Mouse (Mus musculus): ENCODE measurements around the gene Clint1.

The Clint1 gene

DNA sequence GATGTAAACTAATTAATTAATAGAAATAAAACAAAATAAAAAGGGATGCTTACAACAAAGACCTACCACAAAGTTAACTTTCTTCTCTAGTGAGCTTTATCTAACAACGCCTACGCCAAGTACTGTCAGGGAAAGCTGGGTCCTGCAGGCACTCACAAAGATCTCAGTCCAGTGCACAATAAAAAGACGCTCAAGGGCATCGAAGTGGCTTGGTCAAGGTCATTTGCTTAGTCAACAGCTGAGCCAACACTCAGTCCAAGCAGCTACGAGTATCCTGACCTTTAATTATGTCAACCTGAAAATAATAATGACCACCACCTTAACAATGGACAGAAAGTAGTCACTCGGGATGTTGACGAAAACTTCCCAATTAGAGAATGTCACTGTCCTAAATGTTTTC is 90.4 kb downstream of the Clint1 start:
- DNase-seq, result no peak

DNA sequence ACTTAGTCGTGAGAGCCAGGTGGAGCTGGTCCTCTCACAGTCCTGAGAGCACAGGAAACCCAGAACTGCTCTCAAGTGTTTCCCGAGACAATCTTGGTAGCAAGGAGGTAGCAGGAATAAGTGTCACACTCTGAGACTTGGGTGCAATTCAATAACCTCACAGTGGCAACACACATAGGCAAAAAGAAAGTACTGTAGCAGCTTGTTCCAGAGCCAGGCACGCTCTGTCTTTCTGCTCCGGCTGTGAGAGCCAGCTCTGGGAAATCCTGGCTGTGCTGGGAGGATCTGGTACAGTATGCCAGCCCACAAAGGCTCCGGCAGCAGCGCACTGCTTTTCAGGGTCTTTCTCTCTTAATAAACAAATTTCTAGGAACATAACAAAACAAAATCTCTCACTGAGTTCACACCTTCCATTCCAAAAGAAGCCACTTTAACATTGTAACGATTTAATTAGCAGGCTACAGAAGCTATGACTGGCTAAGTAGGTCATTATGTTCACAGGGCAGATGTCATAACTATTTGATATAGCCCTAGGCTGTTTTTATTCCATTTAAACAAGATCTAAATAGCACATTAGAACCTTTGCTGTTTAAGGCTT is 91.4 kb downstream of the Clint1 start:
- DNase-seq, result no peak

DNA sequence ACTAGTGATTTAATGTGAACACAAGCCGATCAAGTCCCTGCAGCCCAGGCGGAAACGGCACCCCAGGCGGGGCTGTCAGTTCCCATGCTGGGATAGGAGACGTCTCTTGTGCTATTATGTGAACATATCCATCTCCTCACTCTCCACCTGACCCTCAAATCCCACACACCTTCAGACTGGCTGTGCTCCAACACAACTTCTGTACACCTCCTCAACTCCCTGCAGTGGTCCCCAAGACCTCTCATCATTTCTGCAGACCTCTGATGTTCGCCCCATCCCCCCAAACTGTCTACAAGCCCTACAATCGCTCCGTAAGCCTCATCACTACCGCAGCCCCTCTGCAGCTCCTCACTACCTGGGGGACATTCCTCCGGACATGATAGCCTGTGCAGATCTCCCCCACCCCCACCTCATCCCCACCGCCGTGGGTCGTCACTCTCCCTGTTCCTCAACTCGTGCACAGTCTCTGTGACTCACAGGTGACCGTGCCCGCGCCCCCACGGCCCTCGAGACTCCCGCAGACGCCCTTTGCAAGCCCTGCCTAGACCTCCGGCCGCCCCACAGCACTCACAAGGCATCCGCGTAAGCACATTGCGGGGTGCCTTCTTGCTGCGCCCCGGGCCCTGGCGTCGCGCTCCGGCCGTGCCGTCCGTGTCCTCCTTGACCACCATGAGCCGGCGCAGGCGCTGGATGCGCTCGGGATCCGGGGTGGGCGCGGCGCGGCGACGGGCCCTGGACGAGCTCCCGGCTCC is 92.2 kb downstream of the Clint1 start:
- peak; percentile 28 for DNase-seq

DNA sequence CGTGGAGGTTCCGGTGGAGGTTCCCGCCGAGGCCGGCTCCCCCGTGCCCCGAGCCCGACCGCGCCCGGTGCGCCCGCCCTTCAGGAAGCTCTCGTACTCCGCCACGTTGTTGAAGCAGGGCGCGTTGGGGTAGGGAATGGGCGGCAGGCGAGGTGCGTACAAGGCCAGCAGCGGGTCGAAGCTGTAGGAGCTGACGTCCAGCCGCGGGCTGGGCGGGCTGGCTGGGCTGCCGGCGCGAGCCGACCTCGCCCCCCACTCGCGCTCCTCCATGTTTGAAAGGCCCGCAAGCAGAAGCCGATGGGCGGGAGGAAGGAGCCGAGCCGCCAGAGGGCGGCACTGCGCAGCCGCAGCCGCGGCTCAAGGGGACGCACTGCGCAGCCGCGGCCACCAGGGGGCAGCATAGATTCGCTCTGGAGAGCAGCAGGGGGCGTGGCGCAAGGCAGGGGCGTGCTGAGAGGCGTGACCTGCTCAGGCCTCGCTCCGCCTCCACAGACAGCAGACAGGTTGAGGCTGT is 92.8 kb downstream of the Clint1 start, which contains the start of gene Lsm11:
TSS of gene Lsm11 (minus strand) at position 293 of the 514 bp plus-strand sequence.
- DNase-seq, result peak; percentile 99

DNA sequence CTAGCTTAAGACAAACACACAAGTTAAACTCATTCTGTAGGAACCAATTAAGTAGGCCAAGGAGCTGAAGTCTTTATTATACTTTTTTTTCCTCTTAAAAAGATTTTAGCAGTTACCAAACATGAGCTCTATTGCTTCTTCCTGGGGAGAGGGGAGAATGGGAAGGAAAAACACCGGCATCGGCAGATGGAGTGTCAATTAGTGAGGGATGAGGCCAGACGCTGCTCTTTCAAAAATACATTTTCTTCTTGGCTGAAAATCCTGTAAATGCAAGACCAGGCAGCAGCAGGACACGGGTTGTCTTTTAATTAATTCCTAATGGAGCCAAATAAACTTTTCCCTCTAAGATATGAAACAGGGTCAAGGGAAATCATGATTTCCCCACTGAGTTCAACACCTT is 94.9 kb downstream of the Clint1 start:
- no peak for DNase-seq

DNA sequence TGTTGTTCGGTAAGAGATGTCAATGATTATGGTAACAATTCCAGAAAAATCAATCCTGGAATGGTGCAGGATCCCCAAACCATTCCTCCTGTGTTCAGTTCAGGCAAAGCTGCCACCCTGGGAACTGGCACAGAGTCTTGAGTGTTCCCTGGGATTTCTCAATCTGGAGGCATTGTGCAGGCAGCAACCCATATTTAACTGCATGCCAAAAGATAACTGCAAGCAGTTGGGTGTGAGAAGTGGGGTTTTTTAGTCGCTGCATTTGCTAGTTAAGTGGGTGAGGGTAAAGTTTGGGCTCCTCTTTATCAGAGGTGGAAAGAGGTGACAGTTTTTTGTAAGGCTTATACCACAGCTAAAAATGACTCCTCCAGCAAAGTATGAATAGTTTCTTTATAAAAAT is 95.6 kb downstream of the Clint1 start:
- no peak for DNase-seq

DNA sequence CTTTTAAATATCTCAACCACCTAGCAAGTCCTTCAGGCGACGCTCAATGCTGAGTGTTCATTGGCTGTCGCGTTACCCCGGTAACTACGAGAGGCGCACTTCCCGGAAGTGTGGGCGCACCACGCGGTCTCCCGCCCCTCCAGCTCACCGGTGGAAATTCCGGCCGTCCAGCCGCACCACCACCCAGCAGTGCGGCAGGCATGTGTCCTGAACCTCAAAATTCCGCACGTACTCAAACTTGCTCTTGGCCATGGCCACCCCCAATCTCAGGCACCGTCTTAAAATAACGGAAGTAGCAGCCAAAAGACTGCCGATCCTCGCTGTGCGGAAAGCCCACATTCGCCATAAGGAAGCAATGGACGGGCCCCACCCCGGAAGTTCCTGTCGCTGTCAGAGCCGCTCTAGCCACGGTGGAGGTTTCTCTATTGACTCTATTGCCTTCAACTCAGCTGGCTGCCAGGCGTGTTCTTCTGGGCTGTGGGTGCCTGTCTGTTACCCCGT is 103.3 kb downstream of the Clint1 start, which contains the start of gene Thg1l:
TSS of gene Thg1l (minus strand) at position 368 of the 501 bp plus-strand sequence.
- peak; percentile 88 for DNase-seq

DNA sequence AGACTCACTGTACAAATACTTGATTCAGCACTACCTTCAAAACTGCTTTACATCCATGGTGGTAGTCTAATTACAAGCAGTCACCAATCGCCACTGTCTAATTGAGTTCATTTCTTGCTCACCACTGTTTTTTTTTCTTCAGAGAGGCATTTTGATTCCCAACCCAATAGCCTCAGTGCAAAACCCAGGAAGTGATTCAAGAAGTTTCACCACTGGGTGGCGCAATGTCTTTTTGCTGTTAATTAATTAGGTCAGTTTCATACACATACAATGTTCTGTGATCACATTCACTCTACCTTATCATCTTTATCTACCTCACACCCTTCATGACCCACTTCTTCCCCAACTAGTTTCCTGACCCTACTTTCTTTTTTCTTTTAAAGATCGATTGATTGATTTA is 107.7 kb downstream of the Clint1 start:
- no peak for DNase-seq

DNA sequence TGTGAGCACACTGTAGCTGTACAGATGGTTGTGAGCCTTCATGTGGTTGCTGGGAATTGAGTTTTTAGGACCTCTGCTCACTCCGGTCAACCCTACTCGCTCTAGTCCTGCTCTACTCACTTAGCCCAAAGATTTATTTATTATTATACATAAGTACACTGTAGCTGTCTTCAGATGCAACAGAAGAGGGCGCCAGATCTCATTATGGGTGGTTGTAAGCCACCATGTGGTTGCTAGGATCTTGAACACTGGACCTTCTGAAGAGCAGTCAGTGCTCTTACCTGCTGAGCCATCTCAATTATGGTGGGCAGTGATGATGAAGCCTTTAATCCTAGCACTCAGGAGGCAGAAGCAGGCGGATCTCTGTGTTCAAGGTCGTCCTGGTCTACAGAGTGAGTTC is 108.2 kb downstream of the Clint1 start:
- no peak for DNase-seq
